Mouse (Mus musculus): ENCODE measurements around the gene Cpa2. TPM values are rescaled to one million over a fixed set of nuclear protein-coding genes. Genes with fewer than 3 reads are reported as not detected.
A peak's percentile ranks its signal among the peaks of the same experiment; 100 is the strongest.

Cpa2 gene
- polyA plus RNA-seq, 1 experiment from 2014 or later: 399 TPM

DNA sequence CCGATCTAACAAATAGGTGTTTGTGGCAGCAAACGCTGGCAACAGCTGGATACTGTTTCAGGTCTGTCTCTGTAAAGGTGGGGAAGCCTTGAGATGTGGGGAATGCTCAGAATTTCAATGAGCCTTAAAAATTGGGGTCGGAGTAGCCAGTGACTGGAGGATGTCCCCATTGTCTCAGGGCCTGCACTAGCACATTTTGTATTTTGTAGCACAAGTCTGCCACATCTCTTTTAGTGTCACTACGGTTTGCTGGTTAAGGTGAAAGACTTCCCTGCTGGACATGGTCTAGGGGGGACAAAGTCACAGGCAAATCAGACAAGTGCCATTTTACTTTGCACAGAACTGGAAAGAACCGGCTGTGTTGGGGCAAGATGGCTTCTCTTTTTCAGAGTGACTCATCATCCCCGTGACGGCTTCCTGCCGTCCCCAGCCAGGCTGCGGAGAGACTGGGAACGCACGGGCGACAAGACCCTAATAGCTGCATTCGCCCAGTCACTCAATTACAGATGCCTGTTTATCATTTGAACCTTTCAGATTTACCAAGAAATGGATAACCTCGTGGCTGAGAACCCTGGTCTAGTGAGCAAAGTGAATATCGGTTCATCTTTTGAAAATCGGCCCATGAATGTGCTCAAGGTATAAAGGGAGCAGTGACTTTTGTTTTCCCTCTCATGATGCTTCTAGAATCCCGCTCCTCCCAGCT lies 5.3 kb downstream of the Cpa2 start:
- ATAC-seq: peak; percentile 41; the same call in 1 of the 2 replicates
- Histone ChIP-seq H3K9me3 (ENCODE audit: control insufficient read depth, low read length) (no peaks in the 10 kb centered on the region), H3K36me3 (ENCODE audit: control insufficient read depth, insufficient read depth, low read length) (no peaks in the 10 kb centered on the region), H3K4me2 (ENCODE audit: low read depth, low read length) (peak overlapping the region; percentile 55), H3K9ac (ENCODE audit: low read depth, low read length) (peak overlapping the region; percentile 48), H3K27me3 (replicated peaks; ENCODE audit: control insufficient read depth, insufficient read depth, low read length) (no peaks in the 10 kb centered on the region), H3K4me1 (ENCODE audit: control insufficient read depth, insufficient read depth, low read length) (peaks cover 18% of the 10 kb centered on the region), H3K4me3 (ENCODE audit: low read length) (peak overlapping the region; percentile 29), H3K27ac (ENCODE audit: low read length) (peak overlapping the region; percentile 53)
- 13% methylated on average over 17 of the region's 17 CpGs for WGBS

DNA sequence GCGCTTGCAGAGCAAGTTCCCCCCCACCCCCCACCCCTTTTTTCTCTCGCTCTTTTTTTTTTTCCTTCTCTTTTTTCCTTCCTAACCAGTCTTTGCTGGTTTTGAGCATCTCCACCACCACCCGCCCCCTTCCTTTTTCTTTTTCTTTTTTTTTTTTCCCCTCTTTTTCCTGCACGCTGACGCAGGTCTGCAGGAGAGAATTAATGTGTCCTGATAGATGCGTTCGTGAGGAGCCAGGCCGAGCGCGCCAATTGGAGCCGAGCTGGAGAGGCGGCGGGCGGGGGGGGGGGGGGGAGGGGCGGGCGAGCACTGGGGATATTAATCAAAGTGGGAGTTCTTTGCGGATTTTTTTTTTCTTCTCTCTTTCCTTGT lies 5.9 kb downstream of the Cpa2 start:
- peak overlapping the region; percentile 48; the same call in 1 of the 2 replicates for H3K9ac ChIP-seq (ENCODE audit: low read depth, low read length)
- 0 out of 2 replicates have a peak, but pooled peaks have one; percentile 36 for ATAC-seq
- peak overlapping the region; percentile 55 for H3K4me2 ChIP-seq (ENCODE audit: low read depth, low read length)
- 2% methylated on average over 16 of the region's 17 CpGs for WGBS
- peak overlapping the region; percentile 53 for H3K27ac ChIP-seq (ENCODE audit: low read length)
- H3K4me3 ChIP-seq (ENCODE audit: low read length): peak overlapping the region; percentile 29
- H3K36me3 ChIP-seq (ENCODE audit: control insufficient read depth, insufficient read depth, low read length): no peaks in the 10 kb centered on the region
- no peaks in the 10 kb centered on the region for H3K9me3 ChIP-seq (ENCODE audit: control insufficient read depth, low read length)
- peaks cover 18% of the 10 kb centered on the region for H3K4me1 ChIP-seq (ENCODE audit: control insufficient read depth, insufficient read depth, low read length)
- no peaks in the 10 kb centered on the region for H3K27me3 ChIP-seq (replicated peaks; ENCODE audit: control insufficient read depth, insufficient read depth, low read length)

DNA sequence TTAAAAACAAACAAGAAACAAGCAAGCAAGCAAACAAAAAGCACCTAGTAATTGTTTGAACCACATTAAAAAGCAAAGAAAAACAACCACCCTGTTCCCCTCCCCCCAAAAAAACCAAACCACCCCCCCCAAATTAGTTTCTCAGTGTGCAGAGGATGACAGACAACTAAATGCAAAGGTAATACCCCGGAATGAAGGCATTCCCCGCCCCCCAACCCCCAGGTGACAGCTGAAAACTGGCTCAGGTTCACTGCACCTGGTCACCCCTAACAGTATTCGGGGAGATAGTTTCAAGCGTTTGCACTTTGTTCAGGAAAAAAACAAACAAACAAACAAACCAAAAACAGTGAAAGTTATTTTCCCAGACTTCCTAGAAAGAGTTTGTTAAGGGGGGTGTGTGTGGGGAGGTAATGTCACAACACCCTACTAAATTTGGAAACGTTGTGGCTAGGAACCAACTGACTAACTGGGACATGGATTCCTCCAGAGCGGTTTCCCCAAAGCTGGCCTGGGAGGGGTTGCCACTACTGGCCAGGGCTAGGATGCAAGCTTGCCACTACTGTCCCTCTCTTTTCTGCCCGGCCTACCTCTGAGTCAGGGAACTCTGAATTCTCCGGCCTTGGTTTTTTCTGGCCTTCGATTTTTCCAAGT lies 6.4 kb downstream of the Cpa2 start:
- Histone ChIP-seq H3K9ac (ENCODE audit: low read depth, low read length) (no peak overlapping the region), H3K4me2 (ENCODE audit: low read depth, low read length) (peak overlapping the region; percentile 55; the same call in 1 of the 2 replicates), H3K9me3 (ENCODE audit: control insufficient read depth, low read length) (no peaks in the 10 kb centered on the region), H3K36me3 (ENCODE audit: control insufficient read depth, insufficient read depth, low read length) (no peaks in the 10 kb centered on the region), H3K4me3 (ENCODE audit: low read length) (no peak overlapping the region), H3K4me1 (ENCODE audit: control insufficient read depth, insufficient read depth, low read length) (peaks cover 21% of the 10 kb centered on the region), H3K27ac (ENCODE audit: low read length) (peak overlapping the region; percentile 49), H3K27me3 (replicated peaks; ENCODE audit: control insufficient read depth, insufficient read depth, low read length) (no peaks in the 10 kb centered on the region)
- 39% methylated on average over 9 of the region's 9 CpGs for WGBS
- ATAC-seq: no peak

DNA sequence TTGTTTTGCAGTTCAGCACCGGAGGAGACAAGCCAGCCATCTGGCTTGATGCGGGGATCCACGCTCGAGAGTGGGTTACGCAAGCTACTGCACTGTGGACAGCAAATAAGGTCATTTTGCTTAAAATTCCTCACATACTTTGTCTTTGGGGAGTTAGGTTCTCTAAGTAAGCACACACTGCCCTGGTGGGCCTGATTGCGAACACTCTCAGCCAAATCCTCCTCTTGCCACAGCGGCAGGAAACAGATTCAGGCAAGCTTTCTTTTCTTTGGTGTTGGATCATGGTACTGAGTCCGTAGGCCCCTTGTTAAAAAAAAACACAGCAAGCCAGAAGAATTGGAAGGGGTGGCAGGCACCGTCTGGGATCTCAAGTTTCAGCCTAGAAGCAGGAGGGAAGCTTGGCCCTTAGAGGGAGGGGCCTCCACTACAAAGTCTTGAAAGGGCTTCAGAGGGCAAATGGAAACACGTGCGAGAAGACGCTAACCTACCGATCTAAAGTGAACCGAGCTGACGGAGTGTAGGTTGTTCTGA lies 7.9 kb downstream of the Cpa2 start:
- Histone ChIP-seq H3K9me3 (ENCODE audit: control insufficient read depth, low read length) (no peaks in the 10 kb centered on the region), H3K36me3 (ENCODE audit: control insufficient read depth, insufficient read depth, low read length) (no peaks in the 10 kb centered on the region), H3K27me3 (replicated peaks; ENCODE audit: control insufficient read depth, insufficient read depth, low read length) (no peaks in the 10 kb centered on the region), H3K27ac (ENCODE audit: low read length) (peak overlapping the region; percentile 59; the same call in 1 of the 2 replicates), H3K9ac (ENCODE audit: low read depth, low read length) (no peak overlapping the region), H3K4me2 (ENCODE audit: low read depth, low read length) (no peak overlapping the region), H3K4me3 (ENCODE audit: low read length) (no peak overlapping the region), H3K4me1 (ENCODE audit: control insufficient read depth, insufficient read depth, low read length) (peaks cover 13% of the 10 kb centered on the region)
- ATAC-seq: no peak
- WGBS: 33% methylated on average over 15 of the region's 15 CpGs

DNA sequence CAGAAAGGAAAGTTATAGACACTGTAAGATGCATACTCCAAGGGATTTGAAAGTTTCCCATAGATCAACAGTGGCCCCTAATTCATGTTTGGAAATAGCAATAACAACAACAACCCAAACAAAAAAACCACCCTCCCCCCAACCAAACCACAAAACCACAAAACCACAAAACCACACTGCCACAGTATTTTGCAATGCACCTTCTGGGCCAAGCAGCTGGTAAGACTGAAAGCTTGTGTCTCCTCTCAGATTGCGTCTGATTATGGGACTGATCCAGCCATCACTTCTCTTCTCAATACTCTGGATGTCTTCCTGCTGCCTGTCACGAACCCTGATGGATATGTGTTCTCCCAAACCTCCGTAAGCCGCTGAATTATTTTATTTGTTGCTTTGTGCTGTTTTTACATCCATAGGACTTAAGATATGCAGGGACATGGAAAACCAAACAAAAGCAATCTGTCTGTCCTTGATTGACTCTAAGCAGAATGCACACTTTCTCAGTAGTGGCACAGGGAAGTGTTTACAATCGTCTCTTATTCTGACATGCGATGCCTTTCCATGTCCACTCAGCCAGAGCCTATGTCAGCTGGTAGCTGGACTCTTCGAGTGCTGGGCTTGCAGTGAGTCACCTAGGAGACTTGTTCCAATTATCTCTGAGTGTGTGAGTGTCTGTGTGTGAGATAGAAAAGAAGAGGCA lies 9.3 kb downstream of the Cpa2 start:
- H3K36me3 ChIP-seq (ENCODE audit: control insufficient read depth, insufficient read depth, low read length): no peaks in the 10 kb centered on the region
- 86% methylated on average over 7 of the region's 7 CpGs for WGBS
- H3K9ac ChIP-seq (ENCODE audit: low read depth, low read length): no peak overlapping the region
- no peak overlapping the region for H3K4me3 ChIP-seq (ENCODE audit: low read length)
- H3K9me3 ChIP-seq (ENCODE audit: control insufficient read depth, low read length): no peaks in the 10 kb centered on the region
- no peak for ATAC-seq
- peaks cover 13% of the 10 kb centered on the region for H3K4me1 ChIP-seq (ENCODE audit: control insufficient read depth, insufficient read depth, low read length)
- no peaks in the 10 kb centered on the region for H3K27me3 ChIP-seq (replicated peaks; ENCODE audit: control insufficient read depth, insufficient read depth, low read length)
- no peak overlapping the region for H3K27ac ChIP-seq (ENCODE audit: low read length)
- no peak overlapping the region for H3K4me2 ChIP-seq (ENCODE audit: low read depth, low read length)

DNA sequence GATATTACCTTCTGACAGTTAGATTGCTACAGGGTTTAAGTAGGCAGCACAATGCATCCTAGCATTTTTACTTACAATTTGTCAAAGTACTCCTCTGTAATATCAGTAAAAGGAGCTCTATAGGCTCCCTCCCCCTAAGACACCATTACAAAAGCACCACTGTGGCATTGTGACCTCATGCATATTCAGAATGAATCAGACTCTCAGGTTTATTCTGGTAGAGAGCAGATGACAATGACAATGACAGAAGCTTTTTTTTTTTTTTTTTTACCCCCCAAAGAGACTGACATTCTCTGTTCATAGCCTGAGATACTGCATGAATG lies 9.8 kb downstream of the Cpa2 start:
- no peak overlapping the region for H3K4me3 ChIP-seq (ENCODE audit: low read length)
- no peaks in the 10 kb centered on the region for H3K27me3 ChIP-seq (replicated peaks; ENCODE audit: control insufficient read depth, insufficient read depth, low read length)
- H3K4me1 ChIP-seq (ENCODE audit: control insufficient read depth, insufficient read depth, low read length): peaks cover 13% of the 10 kb centered on the region
- no peak for ATAC-seq
- H3K36me3 ChIP-seq (ENCODE audit: control insufficient read depth, insufficient read depth, low read length): no peaks in the 10 kb centered on the region
- no peaks in the 10 kb centered on the region for H3K9me3 ChIP-seq (ENCODE audit: control insufficient read depth, low read length)
- H3K4me2 ChIP-seq (ENCODE audit: low read depth, low read length): no peak overlapping the region
- H3K9ac ChIP-seq (ENCODE audit: low read depth, low read length): no peak overlapping the region
- H3K27ac ChIP-seq (ENCODE audit: low read length): no peak overlapping the region

DNA sequence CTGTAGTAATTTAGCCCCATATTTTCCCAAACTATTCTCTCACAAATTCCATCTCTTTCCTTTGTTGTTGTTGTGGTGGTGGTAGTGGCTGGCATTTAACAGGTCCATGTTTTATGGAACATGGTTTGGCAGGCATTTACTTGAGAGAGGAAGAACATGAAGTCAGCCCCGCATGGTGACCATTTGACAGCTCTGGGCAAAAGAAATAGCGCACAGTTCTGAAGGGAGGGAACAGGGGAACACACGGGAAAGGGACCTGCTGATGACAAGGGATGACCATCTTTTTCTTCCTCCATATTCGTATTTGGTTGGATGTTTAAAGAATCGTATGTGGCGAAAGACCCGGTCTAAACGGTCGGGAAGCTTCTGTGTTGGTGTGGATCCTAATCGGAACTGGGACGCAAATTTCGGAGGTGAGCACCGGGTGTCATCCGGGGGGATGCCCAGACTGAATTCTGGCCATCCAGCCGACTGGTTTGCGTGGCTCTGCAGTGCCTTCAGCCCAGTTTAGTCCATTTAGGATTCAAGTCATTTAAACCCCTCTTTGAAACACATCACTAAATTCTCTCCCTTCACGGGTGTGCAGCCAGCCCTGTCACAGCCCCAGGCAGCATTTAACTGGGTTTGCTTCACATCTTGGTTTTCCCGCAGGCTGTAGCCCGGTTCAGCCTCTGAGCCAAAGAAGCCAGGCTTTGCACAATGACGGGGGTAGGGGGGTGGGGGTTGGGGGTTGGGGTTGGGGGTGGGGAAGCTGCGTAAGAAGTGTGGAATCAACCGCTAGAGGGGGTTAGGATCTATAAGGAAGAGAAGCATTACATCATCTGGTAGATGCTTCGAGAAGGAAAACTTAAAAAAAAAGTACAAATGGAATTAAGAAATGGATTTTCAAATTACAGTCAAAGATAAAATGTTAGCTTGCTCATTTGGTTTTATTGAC lies 10.5 kb downstream of the Cpa2 start:
- ATAC-seq: no peak

DNA sequence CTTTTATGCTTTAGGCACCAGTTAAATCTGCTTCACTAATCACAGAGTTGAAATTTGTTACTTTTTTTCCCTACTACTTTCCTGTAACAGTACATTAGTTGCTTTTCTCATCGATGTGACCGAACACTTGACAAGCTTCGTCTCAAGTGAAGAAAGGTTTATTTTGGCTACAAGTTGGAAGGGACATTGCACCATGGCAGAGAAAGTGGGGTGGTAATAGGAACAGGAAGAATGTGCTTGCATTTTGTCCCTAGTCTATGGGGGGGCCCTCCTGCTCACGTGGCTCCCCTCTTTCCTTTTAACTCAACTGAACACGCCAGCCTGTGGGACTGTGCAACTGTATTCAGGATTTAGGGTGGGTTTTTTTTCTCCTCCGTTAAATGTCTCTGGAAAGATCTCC lies 11.2 kb downstream of the Cpa2 start:
- WGBS: 58% methylated on average over 6 of the region's 6 CpGs
- H3K4me3 ChIP-seq (ENCODE audit: low read length): no peak overlapping the region
- H3K27ac ChIP-seq (ENCODE audit: low read length): no peak overlapping the region
- H3K36me3 ChIP-seq (ENCODE audit: control insufficient read depth, insufficient read depth, low read length): no peaks in the 10 kb centered on the region
- H3K9ac ChIP-seq (ENCODE audit: low read depth, low read length): no peak overlapping the region
- no peak overlapping the region for H3K4me2 ChIP-seq (ENCODE audit: low read depth, low read length)
- ATAC-seq: no peak
- H3K9me3 ChIP-seq (ENCODE audit: control insufficient read depth, low read length): no peaks in the 10 kb centered on the region
- peaks cover 11% of the 10 kb centered on the region for H3K4me1 ChIP-seq (ENCODE audit: control insufficient read depth, insufficient read depth, low read length)
- H3K27me3 ChIP-seq (replicated peaks; ENCODE audit: control insufficient read depth, insufficient read depth, low read length): no peaks in the 10 kb centered on the region

More for the DNA sequence above, 10.5 kb downstream of the Cpa2 start:
- Histone ChIP-seq H3K9me3 (ENCODE audit: control insufficient read depth, low read length) (no peaks in the 10 kb centered on the region), H3K4me3 (ENCODE audit: low read length) (no peak overlapping the region), H3K4me1 (ENCODE audit: control insufficient read depth, insufficient read depth, low read length) (peaks cover 13% of the 10 kb centered on the region), H3K27ac (ENCODE audit: low read length) (no peak overlapping the region; the same call in 1 of the 2 replicates), H3K4me2 (ENCODE audit: low read depth, low read length) (peak overlapping the region; percentile 40), H3K9ac (ENCODE audit: low read depth, low read length) (peak overlapping the region; percentile 48; the same call in 1 of the 2 replicates), H3K36me3 (ENCODE audit: control insufficient read depth, insufficient read depth, low read length) (no peaks in the 10 kb centered on the region), H3K27me3 (replicated peaks; ENCODE audit: control insufficient read depth, insufficient read depth, low read length) (no peaks in the 10 kb centered on the region)
- 33% methylated on average over 23 of the region's 23 CpGs for WGBS

All from intestine, embryonic 16.5 days (tissue).